Mouse (Mus musculus) liver, adult 10 weeks (tissue): Measurements from ENCODE around the gene Reg3d. TPM values are rescaled to one million over a fixed set of nuclear protein-coding genes. Genes with fewer than 3 reads are reported as not detected.

Experiments used
- polyA plus RNA-seq: library from polyadenylated mRNA; stranded (reverse); fragments of 350-450 nt; fragmentation: Illumina TruSeq; extraction: RNeasy Lipid Tissue Mini Kit (QIAGEN cat#74804); gene quantifications from one replicate; pipeline ENCODE4 v1.2.3, GENCODE M21; 2014; ENCODE audit warnings: low read depth, low replicate concordance

Gene Reg3d
- polyA plus RNA-seq: not detected

GRCm38 (mm10) chr6:78378765-78379164 lies at the start of gene Reg3d:
Gene Reg3d (minus strand): TSS chr6:78378865.

GRCm38 (mm10) chr6:78422411-78422810 lies 43.7 kb upstream of the Reg3d start, which contains the start of gene Reg1:
Gene Reg1 (plus strand): TSS chr6:78422711.

GRCm38 (mm10) chr6:78395323-78395722 lies 16.7 kb upstream of the Reg3d start, which contains the start of gene Reg2:
Gene Reg2 (plus strand): TSS chr6:78395623.

GRCm38 (mm10) chr6:78380409-78380808 lies 1.7 kb upstream of the Reg3d start, which contains the start of gene Reg3a:
Gene Reg3a (plus strand): TSS chr6:78380709.

GRCm38 (mm10) chr6:78370357-78370756 lies 8.3 kb downstream of the Reg3d start, which contains the start of gene Reg3b:
Gene Reg3b (plus strand): TSS chr6:78370657.

Other genes starting within 250 kb of the Reg3d start
- not detected for gene Reg3b, start 8.2 kb downstream of the Reg3d start, polyA plus RNA-seq
- gene Reg3a, start 1.8 kb upstream of the Reg3d start, polyA plus RNA-seq: not detected
- gene Reg2, start 16.8 kb upstream of the Reg3d start, polyA plus RNA-seq: not detected
- gene Reg1, start 43.8 kb upstream of the Reg3d start, polyA plus RNA-seq: 2.0 TPM
- gene Reg3g, start 90.0 kb upstream of the Reg3d start, polyA plus RNA-seq: not detected